Mouse (Mus musculus): ENCODE data around the gene Fancc.

DNA sequence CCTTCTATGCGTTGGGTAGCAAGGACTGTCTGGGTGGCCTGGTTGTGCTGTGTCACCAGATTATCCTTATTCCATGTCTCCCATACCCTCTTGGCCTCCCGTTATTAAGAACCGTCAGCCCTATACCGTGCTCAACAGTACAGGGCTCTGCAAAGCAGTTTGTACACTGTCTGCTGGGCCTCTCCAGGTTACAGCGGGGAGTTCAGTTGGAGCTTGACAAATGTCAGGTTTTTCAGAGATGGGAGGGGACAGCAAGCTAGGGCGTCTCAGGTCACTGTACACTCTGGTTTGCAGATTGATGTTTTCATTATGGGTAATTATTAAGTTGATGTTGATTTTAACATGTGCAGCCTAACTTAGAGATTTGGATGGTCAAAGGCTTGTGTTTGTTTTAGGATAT is 240.9 kb downstream of the Fancc start:
- TF ChIP-seq CTCF (conservative IDR thresholded peaks at IDR 0.05; ENCODE audit: low read length) (no peak), NANOG (IDR thresholded peaks at IDR 0.05; ENCODE audit: borderline replicate concordance, low read length) (no peak)
